Mouse (Mus musculus) CH12.LX (cell line): ENCODE results near the gene Nomo1. TPM values are rescaled to one million over a fixed set of nuclear protein-coding genes. Genes with fewer than 3 reads are reported as not detected.

ENCODE experiments used
- DNase-seq: peaks from one replicate; pipeline ENCODE4 v3.0.0-alpha.2; 2013; ENCODE audit errors: extremely low read depth
- H3K27ac ChIP-seq: 2 replicates; pipeline ENCODE4 v1.5.1; 2012; ENCODE audit warnings: low read depth, mild to moderate bottlenecking, control low read depth, moderate library complexity; ENCODE audit not compliant: insufficient read depth
- H3K27me3 ChIP-seq: replicated peaks from 2 replicates; pipeline ENCODE3; 2012; ENCODE audit warnings: inconsistent platforms
- H3K36me3 ChIP-seq, 2 experiments: replicated peaks in 1 of 2; 2 replicates each; pipeline versions ENCODE3 to v1.6.1; 2012; ENCODE audit warnings: inconsistent platforms in 1 of 2, low read length in 1 of 2, mild to moderate bottlenecking in 1 of 2, mixed read lengths in 1 of 2, moderate library complexity in 1 of 2; ENCODE audit not compliant: control insufficient read depth in 1 of 2, insufficient read depth in 1 of 2
- H3K4me1 ChIP-seq, 2 experiments: 2 replicates each; pipeline ENCODE4 v1.6.1; 2012; ENCODE audit warnings: inconsistent platforms in 1 of 2, moderate library complexity in 1 of 2; ENCODE audit not compliant: insufficient read depth in 2 of 2, control insufficient read depth in 1 of 2
- H3K4me2 ChIP-seq: 2 replicates; pipeline ENCODE4 v1.6.1; 2012; ENCODE audit warnings: low read depth, mild to moderate bottlenecking, control low read depth; ENCODE audit not compliant: poor library complexity, insufficient read depth, severe bottlenecking
- H3K4me3 ChIP-seq, 3 experiments: fragments of 150-350 bp in 1 of 3; sonication (generic) in 1 of 3; replicated peaks in 1 of 3; 2 replicates each; pipeline versions ENCODE3 to v1.5.1; 2011 to 2012; ENCODE audit warnings: low read depth in 2 of 3, low read length in 2 of 3, mild to moderate bottlenecking in 2 of 3, moderate library complexity in 2 of 3, control low read depth in 1 of 3, improper control_type of control experiment in 1 of 3, inconsistent platforms in 1 of 3, mixed read lengths in 1 of 3; ENCODE audit not compliant: poor library complexity in 1 of 3
- H3K79me2 ChIP-seq: replicated peaks from 2 replicates; pipeline ENCODE4 v1.6.1; 2012; ENCODE audit warnings: mild to moderate bottlenecking, moderate library complexity; ENCODE audit not compliant: control insufficient read depth, poor library complexity, insufficient read depth, severe bottlenecking; ENCODE audit errors: extremely low read depth
- H3K9ac ChIP-seq: 2 replicates; pipeline ENCODE4 v1.6.1; 2012; ENCODE audit warnings: low read depth, mild to moderate bottlenecking, control low read depth, moderate library complexity; ENCODE audit not compliant: insufficient read depth
- H3K9me3 ChIP-seq: replicated peaks from 2 replicates; pipeline ENCODE3; 2012; ENCODE audit warnings: low read length, inconsistent platforms, mixed read lengths
- CHD1 ChIP-seq: IDR thresholded peaks from 2 replicates; pipeline ENCODE4 v1.6.1; 2012; ENCODE audit warnings: low read depth, low read length, improper control_type of control experiment, inconsistent platforms
- CTCF ChIP-seq, 2 experiments: IDR thresholded peaks in 1 of 2; conservative IDR thresholded peaks in 1 of 2; 2 replicates each; pipeline ENCODE4 v1.5.1; 2011 to 2012; ENCODE audit warnings: low read depth in 2 of 2, low read length in 2 of 2, improper control_type of control experiment in 1 of 2, inconsistent platforms in 1 of 2, mild to moderate bottlenecking in 1 of 2, moderate library complexity in 1 of 2
- E2F4 ChIP-seq: IDR thresholded peaks from 2 replicates; pipeline ENCODE4 v1.6.1; 2011; ENCODE audit warnings: low read depth, low read length, improper control_type of control experiment; ENCODE audit not compliant: insufficient replicate concordance
- ELF1 ChIP-seq: IDR thresholded peaks from 2 replicates; pipeline ENCODE4 v1.6.1; 2014; ENCODE audit warnings: low read depth, mild to moderate bottlenecking, inconsistent platforms, low read length, improper control_type of control experiment
- EP300 ChIP-seq: IDR thresholded peaks from 2 replicates; pipeline ENCODE4 v1.6.1; 2011; ENCODE audit warnings: low read length, improper control_type of control experiment
- ETS1 ChIP-seq: conservative IDR thresholded peaks from 2 replicates; pipeline ENCODE4 v1.6.1; 2012; ENCODE audit warnings: low read depth, mild to moderate bottlenecking, inconsistent platforms, low read length, improper control_type of control experiment, moderate library complexity
- HCFC1 ChIP-seq: IDR thresholded peaks from 2 replicates; pipeline ENCODE4 v1.6.1; 2012; ENCODE audit warnings: low read depth, mild to moderate bottlenecking, inconsistent platforms, low read length, improper control_type of control experiment
- JUN ChIP-seq: IDR thresholded peaks from 2 replicates; pipeline ENCODE4 v1.6.1; 2011; ENCODE audit warnings: low read depth, mild to moderate bottlenecking, low read length, improper control_type of control experiment, moderate library complexity; ENCODE audit not compliant: insufficient read depth
- NELFE ChIP-seq: IDR thresholded peaks from 2 replicates; pipeline ENCODE4 v1.6.1; 2011; ENCODE audit warnings: low read depth, low read length, improper control_type of control experiment
- NRF1 ChIP-seq: IDR thresholded peaks from 2 replicates; pipeline ENCODE4 v1.6.1; 2014; ENCODE audit warnings: low read depth, mild to moderate bottlenecking, inconsistent platforms, low read length, improper control_type of control experiment, moderate library complexity
- POLR2A ChIP-seq: IDR thresholded peaks from 2 replicates; pipeline ENCODE4 v1.6.1; 2011; ENCODE audit warnings: low read depth, mild to moderate bottlenecking, improper control_type of control experiment, low read length
- POLR2AphosphoS2 ChIP-seq: IDR thresholded peaks from 2 replicates; pipeline ENCODE4 v1.6.1; 2011; ENCODE audit warnings: low read depth, low read length, improper control_type of control experiment
- RCOR1 ChIP-seq: conservative IDR thresholded peaks from 2 replicates; pipeline ENCODE4 v1.6.1; 2012; ENCODE audit warnings: low read depth, mild to moderate bottlenecking, inconsistent platforms, low read length, improper control_type of control experiment
- UBTF ChIP-seq: IDR thresholded peaks from 2 replicates; pipeline ENCODE4 v1.6.1; 2012; ENCODE audit warnings: low read depth, mild to moderate bottlenecking, inconsistent platforms, low read length, improper control_type of control experiment, moderate library complexity
- ZC3H11A ChIP-seq: IDR thresholded peaks from 2 replicates; pipeline ENCODE4 v1.6.1; 2012; ENCODE audit warnings: low read depth, mild to moderate bottlenecking, inconsistent platforms, low read length, improper control_type of control experiment
- ZKSCAN1 ChIP-seq: IDR thresholded peaks from 2 replicates; pipeline ENCODE4 v1.6.1; 2012; ENCODE audit warnings: low read depth, inconsistent platforms, low read length, improper control_type of control experiment, borderline replicate concordance
- dilution Hi-C: fragments of 300-500 bp; cut with MboI; formaldehyde crosslinking; loops from 2 replicates; pipeline ENCODE4 v1.14.3; 2020; ENCODE audit warnings: low sequenced_read_pairs; ENCODE audit not compliant: extremely low pct_unique_long_range_greater_than_20kb, extremely low pct_ligation_motif_present
- in situ Hi-C: fragments of 300-500 bp; cut with MboI; formaldehyde crosslinking; loops from 3 replicates; pipeline ENCODE4 v1.14.3; 2019; ENCODE audit warnings: low sequenced_read_pairs, low pct_ligation_motif_present, low pct_unique_long_range_greater_than_20kb, mixed read lengths
- polyA plus RNA-seq: library from polyadenylated mRNA; unstranded; fragments of >175 nt; gene quantifications from 2 replicates; pipeline ENCODE4 v1.2.1, GENCODE M21; 2012; ENCODE audit warnings: low read depth; ENCODE audit not compliant: insufficient read length
- total RNA-seq, 2 experiments: library from RNA; depleted of rRNA; stranded (reverse); fragments of 300-350 nt in 1 of 2; fragments of >200 nt in 1 of 2; gene quantifications; 2 replicates each; pipeline ENCODE4 v1.2.3; 2012 to 2014

Gene Nomo1
- total and polyA plus RNA-seq, 3 experiments: 41.9 to 103 (median 89.6) TPM

- Histone ChIP-seq H3K4me1 (peaks cover 0 to 11% of the 10 kb centered on the region in 2 experiments; a peak in 3 of 4 replicates), H3K9ac (no peak overlapping the region), H3K36me3 (no peaks in the 10 kb centered on the region), H3K4me3 (no peak overlapping the region), H3K9me3 (peaks cover 2% of the 10 kb centered on the region), H3K27ac (no peak overlapping the region), H3K79me2 (no peaks in the 10 kb centered on the region), H3K27me3 (peaks cover 72% of the 10 kb centered on the region), H3K4me2 (no peak overlapping the region)
- dilution Hi-C loops: no loop called here
- DNase-seq: no peak
- TF ChIP-seq ZKSCAN1: no peak
- TF ChIP-seq HCFC1: no peak
- TF ChIP-seq CTCF (conservative IDR thresholded peaks at IDR 0.05 in 1 of 2, IDR thresholded peaks at IDR 0.05 in 1 of 2; ENCODE audit: low read depth in 2 of 2, low read length in 2 of 2): no peak
- no peak for TF ChIP-seq ELF1
- TF ChIP-seq UBTF: no peak
- TF ChIP-seq JUN: no peak
- TF ChIP-seq RCOR1: no peak
- TF ChIP-seq CHD1: no peak
- no peak for TF ChIP-seq POLR2AphosphoS2
- no peak for TF ChIP-seq NRF1
- TF ChIP-seq E2F4: no peak
- TF ChIP-seq POLR2A: no peak
- no peak for TF ChIP-seq NELFE
- no peak for TF ChIP-seq EP300
- no peak for TF ChIP-seq ETS1
- in situ Hi-C loops: no loop called here
Measured at GRCm38 (mm10) chr7:46111938-46112337, 78.4 kb downstream of the Nomo1 start.

- no peak overlapping the region for H3K4me3 ChIP-seq
- peaks cover 73% of the 10 kb centered on the region for H3K27me3 ChIP-seq
- DNase-seq: no peak
- TF ChIP-seq UBTF: no peak
- TF ChIP-seq ZC3H11A: no peak
- H3K4me1 ChIP-seq: peaks cover 0 to 13% of the 10 kb centered on the region in 2 experiments; a peak in 3 of 4 replicates
- no peak overlapping the region for H3K27ac ChIP-seq
- H3K79me2 ChIP-seq: no peaks in the 10 kb centered on the region
- H3K4me2 ChIP-seq: no peak overlapping the region
- in situ Hi-C loops (no loop called here), dilution Hi-C loops (no loop called here)
- H3K9me3 ChIP-seq: peaks cover 11% of the 10 kb centered on the region
- H3K9ac ChIP-seq: no peak overlapping the region
- H3K36me3 ChIP-seq: no peaks in the 10 kb centered on the region
Measured at GRCm38 (mm10) chr7:46113435-46113834, 79.9 kb downstream of the Nomo1 start.
